Mouse (Mus musculus): ENCODE measurements around the gene Recql5. TPM values are rescaled to one million over a fixed set of nuclear protein-coding genes. Genes with fewer than 3 reads are reported as not detected.
"Not testable (repeated sequence)": the region's sequence is repeated elsewhere in the genome, so short reads cannot be mapped to it uniquely, and the experiment has no call there.

Gene Recql5
- polyA plus RNA-seq, 1 experiment from 2014 or later: 9.6 TPM

DNA sequence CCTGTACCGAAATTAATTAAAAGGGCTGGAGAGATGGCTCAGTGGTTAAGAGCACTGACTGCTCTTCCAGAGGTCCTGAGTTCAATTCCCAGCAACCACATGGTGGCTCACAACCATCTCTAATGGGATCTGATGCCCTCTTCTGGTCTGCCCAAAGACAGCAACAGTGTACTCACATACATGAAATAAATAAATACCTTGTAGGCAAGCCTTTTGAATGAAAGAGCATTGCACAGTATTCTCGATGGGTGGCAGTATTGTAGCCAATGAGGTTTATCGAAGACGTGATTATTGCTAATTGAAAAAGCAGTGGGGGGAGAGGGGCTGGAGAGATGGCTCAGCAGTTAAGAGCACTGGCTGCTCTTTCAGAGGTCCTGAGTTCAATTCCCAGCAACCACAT is 76.1 kb downstream of the Recql5 start:
- H3K27me3 ChIP-seq (ENCODE audit: control insufficient read depth, insufficient read depth, low read length): peaks cover 42% of the 10 kb centered on the region
- not testable (repeated sequence) for ATAC-seq (ENCODE audit: insufficient number of reproducible peaks, insufficient read depth, low FRiP score, low read depth); H3K4me3 ChIP-seq (ENCODE audit: control insufficient read depth in 1 of 2, insufficient read depth in 1 of 2, low read depth in 1 of 2, low read length in 2 of 2); H3K9ac ChIP-seq (ENCODE audit: low read length); H3K9me3 ChIP-seq (ENCODE audit: control insufficient read depth, low read length); H3K4me1 ChIP-seq (ENCODE audit: control insufficient read depth in 2 of 2, insufficient read depth in 2 of 2, low read length in 2 of 2); H3K27ac ChIP-seq (replicated peaks in 1 of 2; ENCODE audit: control insufficient read depth in 1 of 2, insufficient read depth in 1 of 2, low read depth in 2 of 2, low read length in 2 of 2); H3K4me2 ChIP-seq (ENCODE audit: low read length)
- peaks cover 37% of the 10 kb centered on the region for H3K36me3 ChIP-seq (ENCODE audit: control insufficient read depth, insufficient read depth, low read length)
- 94% methylated on average over 4 of the region's 4 CpGs for WGBS

DNA sequence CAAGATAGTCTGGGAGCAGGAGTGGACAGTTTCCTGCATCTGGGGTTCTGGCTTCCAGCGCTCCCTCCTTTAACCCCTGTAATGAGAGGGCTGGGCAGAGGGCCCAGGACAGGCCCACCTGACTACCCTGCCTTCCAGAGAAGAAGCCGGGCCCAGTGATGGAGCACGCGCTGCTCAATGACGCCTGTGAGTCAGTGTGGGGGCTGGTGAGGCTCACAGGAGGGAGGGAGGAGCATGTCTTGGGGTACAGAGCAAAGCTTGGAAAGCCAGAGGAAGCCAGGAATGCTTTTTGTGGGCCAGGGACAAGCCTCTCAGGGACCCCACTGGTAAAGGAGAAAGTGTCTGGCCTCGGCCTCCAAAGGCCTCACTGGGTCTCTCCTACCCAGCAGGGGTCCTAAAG is 78.6 kb downstream of the Recql5 start:
- Histone ChIP-seq H3K9me3 (ENCODE audit: control insufficient read depth, low read length) (no peaks in the 10 kb centered on the region), H3K4me3 (ENCODE audit: control insufficient read depth in 1 of 2, insufficient read depth in 1 of 2, low read depth in 1 of 2, low read length in 2 of 2) (no peak overlapping the region), H3K4me1 (ENCODE audit: control insufficient read depth in 2 of 2, insufficient read depth in 2 of 2, low read length in 2 of 2) (no peaks in the 10 kb centered on the region; a peak in 1 of 4 replicates), H3K27me3 (ENCODE audit: control insufficient read depth, insufficient read depth, low read length) (peaks cover 19% of the 10 kb centered on the region), H3K4me2 (ENCODE audit: low read length) (no peak overlapping the region), H3K9ac (ENCODE audit: low read length) (no peak overlapping the region), H3K36me3 (ENCODE audit: control insufficient read depth, insufficient read depth, low read length) (peaks cover 62% of the 10 kb centered on the region), H3K27ac (replicated peaks in 1 of 2; ENCODE audit: control insufficient read depth in 1 of 2, insufficient read depth in 1 of 2, low read depth in 2 of 2, low read length in 2 of 2) (no peak overlapping the region)
- no peak for ATAC-seq (ENCODE audit: insufficient number of reproducible peaks, insufficient read depth, low FRiP score, low read depth)
- 73% methylated on average over 6 of the region's 6 CpGs for WGBS

DNA sequence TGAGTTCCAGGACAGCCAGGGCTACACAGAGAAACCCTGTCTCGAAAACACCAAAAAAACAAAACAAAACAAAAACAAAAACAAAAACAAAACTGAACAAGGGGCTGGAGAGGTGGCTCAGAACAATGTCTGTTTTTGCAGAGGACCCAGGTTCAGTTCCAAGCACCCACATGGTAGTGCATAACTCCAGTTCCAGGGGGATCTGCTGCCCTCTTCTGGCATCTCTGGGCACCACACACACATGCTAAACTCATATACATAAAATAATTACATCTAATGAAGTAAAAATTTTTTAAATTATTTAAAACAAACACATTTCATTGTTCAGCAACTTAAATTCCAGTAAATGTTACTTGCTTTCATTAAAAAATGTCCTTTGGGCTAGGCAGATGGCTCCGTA is 87.5 kb downstream of the Recql5 start:
- Histone ChIP-seq H3K27ac (replicated peaks in 1 of 2; ENCODE audit: control insufficient read depth in 1 of 2, insufficient read depth in 1 of 2, low read depth in 2 of 2, low read length in 2 of 2) (no peak overlapping the region), H3K36me3 (ENCODE audit: control insufficient read depth, insufficient read depth, low read length) (peaks cover 59% of the 10 kb centered on the region), H3K4me3 (ENCODE audit: control insufficient read depth in 1 of 2, insufficient read depth in 1 of 2, low read depth in 1 of 2, low read length in 2 of 2) (no peak overlapping the region), H3K9ac (ENCODE audit: low read length) (no peak overlapping the region), H3K4me1 (ENCODE audit: control insufficient read depth in 2 of 2, insufficient read depth in 2 of 2, low read length in 2 of 2) (peaks cover 28 to 30% of the 10 kb centered on the region in 2 experiments), H3K4me2 (ENCODE audit: low read length) (no peak overlapping the region), H3K27me3 (ENCODE audit: control insufficient read depth, insufficient read depth, low read length) (no peaks in the 10 kb centered on the region), H3K9me3 (ENCODE audit: control insufficient read depth, low read length) (peaks cover 5% of the 10 kb centered on the region; the same call in 1 of the 2 replicates)
- 97% methylated on average over 2 of the region's 2 CpGs for WGBS
- ATAC-seq (ENCODE audit: insufficient number of reproducible peaks, insufficient read depth, low FRiP score, low read depth): no peak

DNA sequence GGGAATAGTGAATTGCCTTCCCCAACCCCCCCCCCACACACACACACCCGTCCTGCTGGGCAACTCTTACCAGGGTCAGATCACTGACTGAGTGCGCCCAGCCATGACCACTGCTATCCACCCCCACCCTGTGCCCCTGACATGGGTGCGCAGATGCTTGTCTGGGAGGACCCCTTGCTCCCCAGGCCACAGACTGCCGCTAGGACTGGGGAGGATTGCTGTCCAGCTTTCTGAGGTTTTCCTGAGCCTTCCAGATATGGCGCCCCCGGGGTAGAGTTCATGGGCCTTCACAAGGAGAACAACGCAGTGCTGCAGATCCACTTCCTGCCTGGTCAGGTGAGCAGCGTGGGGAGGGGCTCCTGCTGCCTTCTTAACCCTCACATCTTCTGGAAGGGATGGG is 89.0 kb downstream of the Recql5 start:
- H3K4me1 ChIP-seq (ENCODE audit: control insufficient read depth in 2 of 2, insufficient read depth in 2 of 2, low read length in 2 of 2): peaks cover 38 to 41% of the 10 kb centered on the region in 2 experiments
- H3K9me3 ChIP-seq (ENCODE audit: control insufficient read depth, low read length): peaks cover 5% of the 10 kb centered on the region; the same call in 1 of the 2 replicates
- H3K4me2 ChIP-seq (ENCODE audit: low read length): no peak overlapping the region
- no peaks in the 10 kb centered on the region for H3K27me3 ChIP-seq (ENCODE audit: control insufficient read depth, insufficient read depth, low read length)
- WGBS: 81% methylated on average over 8 of the region's 8 CpGs
- H3K36me3 ChIP-seq (ENCODE audit: control insufficient read depth, insufficient read depth, low read length): peaks cover 44% of the 10 kb centered on the region
- H3K27ac ChIP-seq (replicated peaks in 1 of 2; ENCODE audit: control insufficient read depth in 1 of 2, insufficient read depth in 1 of 2, low read depth in 2 of 2, low read length in 2 of 2): 0 out of 4 replicates have a peak overlapping the region, but pooled peaks of 1 of the 2 experiments have one; percentile 24
- ATAC-seq (ENCODE audit: insufficient number of reproducible peaks, insufficient read depth, low FRiP score, low read depth): no peak
- H3K4me3 ChIP-seq (ENCODE audit: control insufficient read depth in 1 of 2, insufficient read depth in 1 of 2, low read depth in 1 of 2, low read length in 2 of 2): no peak overlapping the region
- no peak overlapping the region for H3K9ac ChIP-seq (ENCODE audit: low read length)

DNA sequence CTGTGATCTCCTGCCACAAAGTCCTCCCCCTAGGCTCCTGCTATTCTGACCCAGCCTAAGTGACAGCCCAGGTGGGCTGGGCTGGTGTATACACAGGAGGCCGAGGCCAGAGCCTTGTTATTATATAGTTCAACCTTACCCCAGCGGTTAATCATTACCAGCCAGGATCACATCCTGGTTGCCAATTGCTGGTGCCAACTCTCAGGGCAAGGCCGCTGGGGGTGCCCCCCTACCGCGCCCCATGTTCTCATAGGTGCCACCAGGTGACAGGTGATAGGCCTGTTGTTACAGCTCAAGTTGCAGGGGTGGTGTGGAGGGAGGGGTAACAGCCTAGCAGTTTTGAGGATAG is 89.4 kb downstream of the Recql5 start:
- Histone ChIP-seq H3K4me1 (ENCODE audit: control insufficient read depth in 2 of 2, insufficient read depth in 2 of 2, low read length in 2 of 2) (peaks cover 41 to 45% of the 10 kb centered on the region in 2 experiments), H3K4me3 (ENCODE audit: control insufficient read depth in 1 of 2, insufficient read depth in 1 of 2, low read depth in 1 of 2, low read length in 2 of 2) (no peak overlapping the region), H3K27ac (replicated peaks in 1 of 2; ENCODE audit: control insufficient read depth in 1 of 2, insufficient read depth in 1 of 2, low read depth in 2 of 2, low read length in 2 of 2) (peak overlapping the region in 1 of 2 experiments; percentile 97; a peak in 2 of 4 replicates), H3K9me3 (ENCODE audit: control insufficient read depth, low read length) (peaks cover 5% of the 10 kb centered on the region; the same call in 1 of the 2 replicates), H3K9ac (ENCODE audit: low read length) (no peak overlapping the region), H3K27me3 (ENCODE audit: control insufficient read depth, insufficient read depth, low read length) (no peaks in the 10 kb centered on the region), H3K4me2 (ENCODE audit: low read length) (no peak overlapping the region), H3K36me3 (ENCODE audit: control insufficient read depth, insufficient read depth, low read length) (peaks cover 40% of the 10 kb centered on the region)
- ATAC-seq (ENCODE audit: insufficient number of reproducible peaks, insufficient read depth, low FRiP score, low read depth): no peak
- 87% methylated on average over 5 of the region's 5 CpGs for WGBS

DNA sequence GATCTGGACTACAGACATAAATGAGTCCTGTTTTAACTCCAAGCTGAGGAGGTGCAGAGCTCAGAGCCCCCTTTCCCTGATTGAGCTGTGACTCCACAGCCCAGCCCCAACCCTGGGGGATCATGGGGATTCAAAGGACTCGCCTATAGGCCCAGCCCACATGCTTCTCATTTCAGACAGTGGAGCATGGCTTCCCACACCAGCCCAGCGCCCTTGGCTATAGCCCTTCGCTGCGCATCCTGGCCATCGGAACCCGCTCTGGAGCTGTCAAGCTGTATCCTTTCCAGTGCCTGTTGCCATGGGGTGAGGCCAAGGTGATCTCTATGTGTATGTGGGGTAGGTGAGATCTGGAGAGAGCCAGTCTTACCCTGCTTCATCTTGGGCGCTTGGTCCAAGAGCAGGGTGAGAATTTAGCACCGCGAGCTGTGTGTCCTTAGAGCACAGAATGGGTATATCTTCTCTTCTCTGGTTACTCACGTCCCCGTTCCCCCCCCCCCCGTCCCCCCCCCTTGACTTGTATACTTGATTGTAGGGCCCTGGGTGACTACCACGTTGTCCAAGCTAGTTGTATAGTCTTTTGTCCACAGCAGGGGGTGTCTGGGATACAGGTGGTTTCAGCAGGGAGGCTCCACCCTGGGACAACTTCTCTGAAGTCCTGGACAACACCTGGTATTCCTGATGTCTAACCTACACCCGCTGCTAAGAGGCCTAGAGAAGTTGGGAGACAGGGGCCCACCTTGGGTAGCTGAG is 90.0 kb downstream of the Recql5 start:
- H3K4me1 ChIP-seq (ENCODE audit: control insufficient read depth in 2 of 2, insufficient read depth in 2 of 2, low read length in 2 of 2): peaks cover 46 to 51% of the 10 kb centered on the region in 2 experiments
- H3K4me2 ChIP-seq (ENCODE audit: low read length): peak overlapping the region; percentile 45; the same call in 1 of the 2 replicates
- peak overlapping the region; percentile 54; the same call in 1 of the 2 replicates for H3K9ac ChIP-seq (ENCODE audit: low read length)
- H3K9me3 ChIP-seq (ENCODE audit: control insufficient read depth, low read length): peaks cover 5% of the 10 kb centered on the region; the same call in 1 of the 2 replicates
- WGBS: 78% methylated on average over 12 of the region's 14 CpGs
- no peak overlapping the region for H3K4me3 ChIP-seq (ENCODE audit: control insufficient read depth in 1 of 2, insufficient read depth in 1 of 2, low read depth in 1 of 2, low read length in 2 of 2)
- peaks cover 39% of the 10 kb centered on the region for H3K36me3 ChIP-seq (ENCODE audit: control insufficient read depth, insufficient read depth, low read length)
- ATAC-seq (ENCODE audit: insufficient number of reproducible peaks, insufficient read depth, low FRiP score, low read depth): no peak
- H3K27ac ChIP-seq (replicated peaks in 1 of 2; ENCODE audit: control insufficient read depth in 1 of 2, insufficient read depth in 1 of 2, low read depth in 2 of 2, low read length in 2 of 2): peak overlapping the region; percentile 97 to 99
- H3K27me3 ChIP-seq (ENCODE audit: control insufficient read depth, insufficient read depth, low read length): no peaks in the 10 kb centered on the region

All from heart, embryonic 14.5 days (tissue).